Mouse (Mus musculus) neural tube, embryonic 15.5 days (tissue): ENCODE measurements around the gene H2afx. TPM values are rescaled to one million over a fixed set of nuclear protein-coding genes. Genes with fewer than 3 reads are reported as not detected.
A peak's percentile ranks its signal among the peaks of the same experiment; 100 is the strongest.
"Not testable (repeated sequence)": the region's sequence is repeated elsewhere in the genome, so short reads cannot be mapped to it uniquely, and the experiment has no call there.

Experiments
- ATAC-seq: fragments of 200-750 bp; cut with Nextera tagmentation; 2 replicates; pipeline ENCODE4 v1.8.0; 2017; ENCODE audit warnings: mild to moderate bottlenecking, moderate TSS enrichment, moderate library complexity; ENCODE audit not compliant: low FRiP score
- H3K27ac ChIP-seq: fragments of 300-500 bp; sonication (generic); replicated peaks from 2 replicates; pipeline ENCODE4 v1.5.1; 2015; ENCODE audit warnings: mild to moderate bottlenecking, inconsistent platforms
- H3K27me3 ChIP-seq: fragments of 300-500 bp; sonication (generic); replicated peaks from 2 replicates; pipeline ENCODE4 v1.6.1; 2015; ENCODE audit warnings: inconsistent platforms
- H3K36me3 ChIP-seq: fragments of 300-500 bp; sonication (generic); 2 replicates; pipeline ENCODE4 v1.6.1; 2015; ENCODE audit warnings: inconsistent platforms
- H3K4me1 ChIP-seq: fragments of 300-500 bp; sonication (generic); 2 replicates; pipeline ENCODE4 v1.6.1; 2015; ENCODE audit warnings: inconsistent platforms
- H3K4me2 ChIP-seq: fragments of 300-500 bp; sonication (generic); 2 replicates; pipeline ENCODE4 v1.6.1; 2015; ENCODE audit warnings: inconsistent platforms, mild to moderate bottlenecking, moderate library complexity
- H3K4me3 ChIP-seq: fragments of 300-500 bp; sonication (generic); replicated peaks from 2 replicates; pipeline ENCODE4 v1.5.1; 2015; ENCODE audit warnings: mild to moderate bottlenecking, inconsistent platforms
- H3K9ac ChIP-seq: fragments of 300-500 bp; sonication (generic); replicated peaks from 2 replicates; pipeline ENCODE4 v1.6.1; 2015; ENCODE audit warnings: mild to moderate bottlenecking, inconsistent platforms
- H3K9me3 ChIP-seq: fragments of 300-500 bp; sonication (generic); replicated peaks from 2 replicates; pipeline ENCODE4 v1.6.1; 2016; ENCODE audit warnings: inconsistent platforms
- WGBS: fragments of 180-500 bp; shearing (Covaris S2); methylation state at CpG from one replicate; pipeline ENCODE4 v1.1.7; 2015; ENCODE audit warnings: mixed read lengths; 5-methylcytosine and 5-hydroxymethylcytosine counted together
- microRNA-seq: library from miRNA; unstranded; fragments of <30 nt; microRNA quantifications from one replicate; pipeline ENCODE4, GENCODE M21; 2017
- polyA plus RNA-seq: library from polyadenylated mRNA; unstranded; fragments of >200 nt; fragmentation: Nextera tagmentation; extraction: Ambion mirVana; gene quantifications from 2 replicates; pipeline ENCODE4 v1.2.1, GENCODE M21; 2015

H2afx gene
- polyA plus RNA-seq, 1 experiment from 2014 or later, result 108 TPM

DNA sequence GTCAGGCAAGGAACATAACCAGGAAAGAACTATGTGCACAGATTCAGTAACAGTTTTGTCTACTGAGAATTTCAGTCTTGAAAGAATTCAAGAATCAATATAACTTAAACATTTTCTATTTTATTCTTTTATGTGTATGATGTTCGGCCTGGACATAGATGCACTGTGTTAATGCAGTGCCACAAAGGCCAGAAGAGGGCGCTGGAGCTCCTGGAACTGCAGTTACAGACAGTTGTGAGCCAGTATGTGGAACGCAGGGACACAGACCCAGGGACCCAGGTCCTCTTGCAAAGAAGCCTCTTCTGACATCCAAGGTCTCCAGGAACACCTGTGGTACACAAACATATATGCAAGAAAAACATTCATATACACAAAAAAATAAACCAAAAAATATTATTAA lies 30.0 kb downstream of the H2afx start:
- no peaks in the 10 kb centered on the region for H3K9me3 ChIP-seq
- H3K4me1 ChIP-seq, result peaks cover 8% of the 10 kb centered on the region
- H3K4me3 ChIP-seq, result no peak overlapping the region
- H3K36me3 ChIP-seq, result peaks cover 3% of the 10 kb centered on the region
- no peak for ATAC-seq
- H3K27me3 ChIP-seq, result no peaks in the 10 kb centered on the region
- H3K9ac ChIP-seq, result no peak overlapping the region
- H3K27ac ChIP-seq, result no peak overlapping the region
- no peak overlapping the region for H3K4me2 ChIP-seq
- WGBS, result 67% methylated on average over 3 of the region's 3 CpGs

DNA sequence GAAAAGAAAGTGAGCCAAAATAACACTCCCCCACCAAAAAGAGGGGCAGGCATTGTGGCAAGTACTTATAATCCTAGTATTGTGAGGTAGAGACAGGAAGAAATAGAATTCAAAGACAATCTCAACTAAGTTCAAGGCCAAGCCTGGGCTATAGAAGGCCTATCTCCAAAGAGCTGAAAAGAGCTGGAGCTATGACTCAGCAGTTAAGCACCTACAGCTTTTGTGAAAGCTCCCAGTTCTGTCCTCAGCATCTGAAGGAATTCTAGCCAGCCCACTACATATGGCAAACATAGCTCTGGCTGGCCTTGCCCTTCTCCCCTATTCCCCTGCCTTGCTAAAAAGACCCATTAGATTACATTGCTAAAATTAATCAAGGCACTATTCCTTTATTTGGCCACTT lies 38.9 kb downstream of the H2afx start:
- H3K27me3 ChIP-seq, result no peaks in the 10 kb centered on the region
- no peak for ATAC-seq

DNA sequence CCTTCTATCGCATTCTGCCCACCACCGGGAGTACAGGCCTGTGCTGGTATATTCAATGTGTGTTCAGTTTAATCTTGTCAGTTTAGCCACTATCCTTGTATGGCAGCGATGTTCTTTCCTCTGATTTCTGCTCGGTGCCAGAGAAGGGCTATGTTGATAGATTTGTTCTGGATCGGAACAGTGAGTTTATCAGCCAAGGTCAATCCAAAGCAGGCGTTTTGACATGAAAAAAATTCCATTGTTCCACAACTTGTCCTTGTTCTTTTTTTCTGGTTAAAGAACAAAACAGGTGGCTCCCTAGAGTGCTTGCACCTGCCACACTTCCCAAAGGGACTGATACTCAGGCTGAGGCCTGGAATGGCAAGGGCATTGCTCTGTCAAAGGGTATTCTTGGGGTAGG lies 41.6 kb downstream of the H2afx start:
- H3K27me3 ChIP-seq, result no peaks in the 10 kb centered on the region
- H3K4me1 ChIP-seq, result peaks cover 23% of the 10 kb centered on the region
- WGBS, result 90% methylated on average over 6 of the region's 6 CpGs

More for the DNA sequence above, 38.9 kb downstream of the H2afx start:
- no peak overlapping the region for H3K4me2 ChIP-seq
- H3K9ac ChIP-seq, result no peak overlapping the region
- peaks cover 7% of the 10 kb centered on the region; the same call in 1 of the 2 replicates for H3K4me1 ChIP-seq
- H3K36me3 ChIP-seq, result no peaks in the 10 kb centered on the region
- H3K4me3 ChIP-seq, result no peak overlapping the region
- H3K27ac ChIP-seq, result no peak overlapping the region
- no peaks in the 10 kb centered on the region for H3K9me3 ChIP-seq

DNA sequence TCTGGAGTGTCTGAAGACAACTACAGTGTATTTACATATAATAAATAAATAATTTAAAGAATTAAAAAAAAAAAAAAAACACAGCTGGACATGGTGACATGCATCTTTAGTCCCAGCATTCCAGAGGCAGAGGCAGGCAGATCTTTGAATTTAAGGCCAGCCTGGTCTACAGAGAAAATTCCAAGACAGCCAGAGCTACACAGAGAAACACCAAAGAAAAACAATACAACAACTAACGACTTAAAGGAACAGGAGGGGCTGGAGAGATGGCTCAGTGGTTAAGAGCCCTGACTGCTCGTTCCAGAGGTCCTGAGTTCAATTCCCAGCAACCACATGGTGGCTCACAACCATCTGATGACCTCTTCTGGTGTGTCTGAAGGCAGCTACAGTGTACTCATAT lies 42.8 kb downstream of the H2afx start:
- H3K9ac ChIP-seq, ATAC-seq, H3K27me3 ChIP-seq, H3K27ac ChIP-seq, H3K4me2 ChIP-seq, H3K9me3 ChIP-seq, H3K4me3 ChIP-seq: not testable (repeated sequence)
- 88% methylated on average over 2 of the region's 2 CpGs for WGBS
- Histone ChIP-seq H3K36me3 (peaks cover 12% of the 10 kb centered on the region), H3K4me1 (peaks cover 27% of the 10 kb centered on the region)

More for the DNA sequence above, 41.6 kb downstream of the H2afx start:
- Histone ChIP-seq H3K9ac (no peak overlapping the region), H3K4me2 (no peak overlapping the region), H3K27ac (no peak overlapping the region), H3K9me3 (no peaks in the 10 kb centered on the region), H3K36me3 (no peaks in the 10 kb centered on the region), H3K4me3 (no peak overlapping the region)
- ATAC-seq, result no peak

DNA sequence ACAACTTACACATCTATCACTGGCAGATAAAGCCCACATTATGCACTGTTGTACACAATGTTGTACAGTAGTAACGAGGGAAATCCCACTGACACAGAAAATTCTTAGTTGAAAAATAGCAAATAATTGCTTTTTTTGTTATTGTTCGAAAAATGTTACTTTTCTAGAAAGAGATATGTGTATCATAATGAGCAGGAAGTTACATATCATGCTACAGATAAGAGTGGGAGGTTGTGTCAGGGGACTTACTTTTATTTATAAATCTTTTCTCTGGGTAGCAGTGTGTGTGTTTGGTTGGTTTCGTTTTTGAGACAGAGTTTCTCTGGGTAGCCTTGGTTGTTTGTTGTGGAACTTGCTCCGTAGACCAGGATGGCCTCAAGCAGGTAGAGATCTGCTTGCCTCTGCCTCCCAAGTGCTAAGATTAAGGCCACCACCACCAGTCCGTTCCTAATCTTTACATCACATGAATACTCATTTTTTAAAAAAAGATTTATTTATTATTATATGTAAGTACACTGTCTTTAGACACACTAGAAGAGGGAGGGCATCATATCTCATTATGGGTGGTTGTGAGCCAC lies 43.7 kb downstream of the H2afx start:
- no peaks in the 10 kb centered on the region for H3K9me3 ChIP-seq
- ATAC-seq, result no peak
- H3K4me1 ChIP-seq, result peaks cover 27% of the 10 kb centered on the region
- H3K36me3 ChIP-seq, result peaks cover 21% of the 10 kb centered on the region
- peak overlapping the region; percentile 76 for H3K9ac ChIP-seq
- H3K27ac ChIP-seq, result peak overlapping the region; percentile 95
- H3K4me3 ChIP-seq, result peak overlapping the region; percentile 94
- WGBS, result 93% methylated on average over 5 of the region's 5 CpGs
- H3K4me2 ChIP-seq, result peak overlapping the region; percentile 94
- H3K27me3 ChIP-seq, result no peaks in the 10 kb centered on the region

GRCm38 (mm10) chr9:44379054-44379834 lies 44.8 kb downstream of the H2afx start, which contains the start of gene Hyou1:
Hyou1 (plus strand) TSS chr9:44379490.
- Histone ChIP-seq H3K9me3 (no peaks in the 10 kb centered on the region), H3K4me3 (peak within 1 kb of the TSS; percentile 94), H3K9ac (peak within 1 kb of the TSS; percentile 96), H3K4me1 (peaks cover 27% of the 10 kb centered on the region), H3K36me3 (peaks cover 31% of the 10 kb centered on the region), H3K4me2 (peak within 1 kb of the TSS; percentile 94), H3K27ac (peak within 1 kb of the TSS; percentile 95), H3K27me3 (no peaks in the 10 kb centered on the region)
- ATAC-seq, result peak; percentile 98
- WGBS, result 0% methylated on average over 82 of the region's 83 CpGs

DNA sequence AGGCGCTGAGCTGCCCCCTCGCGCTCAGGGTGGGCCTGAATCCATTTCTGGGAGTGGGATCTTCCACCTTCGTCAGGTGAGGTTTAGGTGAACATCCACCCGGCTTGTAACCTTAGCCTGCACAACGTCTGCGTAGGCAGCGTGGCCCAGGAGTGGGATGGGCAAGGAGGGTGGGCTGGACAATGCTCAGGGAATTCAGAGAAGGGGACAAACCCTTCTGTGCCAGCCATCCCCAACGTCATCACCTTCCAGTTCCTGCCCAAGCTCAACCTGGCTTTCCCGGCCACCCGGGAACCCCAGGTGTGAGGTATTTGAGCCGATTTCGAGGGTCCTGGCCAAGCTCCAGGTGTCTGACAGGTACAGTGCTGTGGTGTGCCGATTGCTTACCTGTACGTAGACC lies 45.4 kb downstream of the H2afx start:
- no peaks in the 10 kb centered on the region for H3K9me3 ChIP-seq
- H3K27me3 ChIP-seq, result no peaks in the 10 kb centered on the region
- peak overlapping the region; percentile 90 for H3K27ac ChIP-seq
- peaks cover 27% of the 10 kb centered on the region for H3K4me1 ChIP-seq
- 8% methylated on average over 15 of the region's 15 CpGs for WGBS
- H3K4me3 ChIP-seq, result peak overlapping the region; percentile 94
- ATAC-seq, result peak; percentile 22
- peak overlapping the region; percentile 96 for H3K9ac ChIP-seq
- peak overlapping the region; percentile 94 for H3K4me2 ChIP-seq
- peaks cover 37% of the 10 kb centered on the region for H3K36me3 ChIP-seq

GRCm38 (mm10) chr9:44384596-44384995 lies 50.1 kb downstream of the H2afx start:
- Histone ChIP-seq H3K27me3 (no peaks in the 10 kb centered on the region), H3K4me1 (peaks cover 17% of the 10 kb centered on the region), H3K9me3 (no peaks in the 10 kb centered on the region), H3K36me3 (peaks cover 83% of the 10 kb centered on the region), H3K4me3 (no peak overlapping the region), H3K4me2 (no peak overlapping the region), H3K27ac (no peak overlapping the region), H3K9ac (no peak overlapping the region)
- whole genome bisulfite sequencing, result 92% methylated on average over 13 of the region's 13 CpGs
- no peak for ATAC-seq

Small RNA genes lying within 50 kb of the gene (microRNA-seq; reads per million reads assigned to microRNA genes)
- not detected for gene Gm44335

Other genes starting within 250 kb of the H2afx start
- gene Mfrp, start 233.0 kb upstream of the H2afx start, polyA plus RNA-seq, result 0.08 and 0.28 TPM in 2 replicates
- gene C1qtnf5, start 227.4 kb upstream of the H2afx start, polyA plus RNA-seq, result 5.8 and 9.3 TPM in 2 replicates
- gene Gm49380, start 221.2 kb upstream of the H2afx start, polyA plus RNA-seq, result 0.15 and 0.58 TPM in 2 replicates
- gene Rnf26, start 221.2 kb upstream of the H2afx start, polyA plus RNA-seq, result 33.7 and 42.5 TPM in 2 replicates
- 17.3 and 22.6 TPM in 2 replicates for gene Mcam, start 200.2 kb upstream of the H2afx start, polyA plus RNA-seq
- gene Cbl, start 100.6 kb upstream of the H2afx start, polyA plus RNA-seq, result 18.2 and 20.2 TPM in 2 replicates
- gene Ccdc153, start 94.0 kb upstream of the H2afx start, polyA plus RNA-seq, result not detected in 2 replicates
- gene Pdzd3, start 83.2 kb upstream of the H2afx start, polyA plus RNA-seq, result 0.61 and 0.65 TPM in 2 replicates
- 4.5 and 5.3 TPM in 2 replicates for gene Nlrx1, start 66.1 kb upstream of the H2afx start, polyA plus RNA-seq
- gene Abcg4, start 46.1 kb upstream of the H2afx start, polyA plus RNA-seq, result 26.8 and 30.3 TPM in 2 replicates
- gene Hinfp, start 29.0 kb upstream of the H2afx start, polyA plus RNA-seq, result 28.0 and 28.2 TPM in 2 replicates
- gene C2cd2l, start 14.4 kb upstream of the H2afx start, polyA plus RNA-seq, result 21.7 and 24.3 TPM in 2 replicates
- gene Dpagt1, start 8.7 kb upstream of the H2afx start, polyA plus RNA-seq, result 30.5 and 34.0 TPM in 2 replicates
- gene Hmbs, start 9.5 kb downstream of the H2afx start, polyA plus RNA-seq, result 58.3 and 62.5 TPM in 2 replicates
- gene Vps11, start 27.0 kb downstream of the H2afx start, polyA plus RNA-seq, result 37.4 and 40.8 TPM in 2 replicates
- gene Hyou1, start 44.8 kb downstream of the H2afx start, polyA plus RNA-seq, result 26.5 and 30.8 TPM in 2 replicates
- gene Slc37a4, start 62.2 kb downstream of the H2afx start, polyA plus RNA-seq, result 61.3 and 69.8 TPM in 2 replicates
- 1,003 and 1,094 TPM in 2 replicates for gene Rps25, start 72.4 kb downstream of the H2afx start, polyA plus RNA-seq
- gene Trappc4, start 72.9 kb downstream of the H2afx start, polyA plus RNA-seq, result 261 and 302 TPM in 2 replicates
- gene Ccdc84, start 83.9 kb downstream of the H2afx start, polyA plus RNA-seq, result 32.4 and 36.4 TPM in 2 replicates
- 0.09 TPM in 1 of 2 replicates, not detected in the other for gene Foxr1, start 106.4 kb downstream of the H2afx start, polyA plus RNA-seq
- 0.73 TPM in 1 of 2 replicates, not detected in the other for gene Upk2, start 120.3 kb downstream of the H2afx start, polyA plus RNA-seq
- 9.7 and 11.5 TPM in 2 replicates for gene Bcl9l, start 148.1 kb downstream of the H2afx start, polyA plus RNA-seq
- 0.26 TPM in 1 of 2 replicates, not detected in the other for gene Cxcr5, start 227.2 kb downstream of the H2afx start, polyA plus RNA-seq